Comparison of ENCODE assay signal across 8 mouse cellular contexts in the genomic region with DNA sequence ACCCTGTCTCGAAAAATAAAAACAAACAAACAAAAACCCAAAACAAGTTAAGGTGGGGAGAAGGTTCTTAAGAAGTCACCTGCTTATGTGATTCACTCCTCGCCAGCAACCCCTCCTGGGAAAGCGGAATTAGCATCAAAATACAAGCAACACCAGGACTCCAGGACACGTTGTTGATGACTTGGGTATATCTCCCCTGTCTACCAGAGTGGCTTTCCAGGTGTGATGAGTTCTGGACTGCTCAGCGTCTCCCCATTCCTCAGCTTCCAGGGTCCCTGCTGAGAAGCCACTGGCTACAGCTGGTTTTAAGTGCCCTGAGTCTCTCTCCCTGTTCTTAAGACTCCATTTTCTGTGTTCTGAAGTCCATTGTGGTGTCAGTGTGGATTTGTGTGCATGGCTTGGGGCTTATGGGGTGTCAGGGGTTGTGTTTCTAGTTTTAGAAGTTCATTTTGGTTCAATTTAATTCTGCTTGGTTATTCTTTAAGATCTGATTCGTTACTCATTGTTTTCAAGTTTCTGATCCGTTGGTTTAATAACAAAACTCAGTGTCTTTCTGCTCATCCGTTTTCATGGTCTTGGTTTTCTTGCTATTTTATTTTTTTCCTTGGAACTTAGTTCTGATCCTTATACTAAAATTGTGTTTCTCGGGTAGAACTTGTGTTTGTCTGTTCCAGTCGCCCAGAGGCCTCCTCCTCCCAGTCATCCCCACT. TPM values are rescaled to one million over a fixed set of nuclear protein-coding genes. Genes with fewer than 3 reads are reported as not detected.
DNase-seq lines count a peak whose midpoint lies in the region; ATAC-seq and TF ChIP-seq lines count a peak whose summit lies in the region.

No protein-coding gene starts in this region.

- no peaks in the 10 kb centered on the region for H3K27me3 ChIP-seq in forebrain, embryonic 10.5 days (ENCODE audit: poor library complexity, severe bottlenecking)
- H3K27me3 ChIP-seq in limb, embryonic 10.5 days (ENCODE audit: low read depth, poor library complexity, severe bottlenecking) = no peaks in the 10 kb centered on the region
- H3K27me3 ChIP-seq in neural tube, embryonic 15.5 days (replicated peaks) = no peaks in the 10 kb centered on the region

- no peaks in the 10 kb centered on the region for H3K9me3 ChIP-seq in forebrain, embryonic 10.5 days
- H3K9me3 ChIP-seq in limb, embryonic 10.5 days (replicated peaks) = no peaks in the 10 kb centered on the region
- H3K9me3 ChIP-seq in neural tube, embryonic 15.5 days (replicated peaks) = no peaks in the 10 kb centered on the region

- peak overlapping the region; percentile 24 for H3K9ac ChIP-seq in neural tube, embryonic 15.5 days (replicated peaks)

- peak overlapping the region; percentile 74; the same call in 1 of the 2 replicates for H3K27ac ChIP-seq in layer of hippocampus, adult 2 months
- H3K27ac ChIP-seq in forebrain, embryonic 10.5 days = peak overlapping the region; percentile 82
- H3K27ac ChIP-seq in limb, embryonic 10.5 days = peak overlapping the region; percentile 80
- peak overlapping the region; percentile 69 for H3K27ac ChIP-seq in neural tube, embryonic 15.5 days (replicated peaks)

- peak overlapping the region; percentile 49 for H3K4me3 ChIP-seq in layer of hippocampus, adult 2 months
- H3K4me3 ChIP-seq in forebrain, embryonic 10.5 days = peak overlapping the region; percentile 35
- H3K4me3 ChIP-seq in limb, embryonic 10.5 days = peak overlapping the region; percentile 30
- peak overlapping the region; percentile 32 for H3K4me3 ChIP-seq in neural tube, embryonic 15.5 days (replicated peaks)

- H3K4me2 ChIP-seq in neural tube, embryonic 15.5 days = peak overlapping the region; percentile 64

- no peak for DNase-seq in layer of hippocampus, adult 2 months (ENCODE audit: low spot score in 2 of 2)
- no peak for DNase-seq in layer of hippocampus, postnatal 25 days (ENCODE audit: extremely low spot score in 1 of 2, low spot score in 1 of 2)
- DNase-seq in forebrain, embryonic 10.5 days (ENCODE audit: extremely low spot score, low spot score) = no peak
- DNase-seq in limb, embryonic 10.5 days (ENCODE audit: low spot score) = no peak
- DNase-seq in left cerebral cortex, adult 11 months (ENCODE audit: low spot score) = no peak
- no peak for DNase-seq in spleen, postnatal 10 days (ENCODE audit: low spot score in 2 of 2)
- no peak for DNase-seq in testis, postnatal 10 days (ENCODE audit: low spot score)

- ATAC-seq in neural tube, embryonic 15.5 days (ENCODE audit: low FRiP score) = no peak

- 0 out of 2 replicates have a peak, but pooled peaks cover 2% of the 10 kb centered on the region for H3K36me3 ChIP-seq in forebrain, embryonic 10.5 days (replicated peaks)
- H3K36me3 ChIP-seq in limb, embryonic 10.5 days = peaks cover 2% of the 10 kb centered on the region
- H3K36me3 ChIP-seq in neural tube, embryonic 15.5 days = no peaks in the 10 kb centered on the region

- no peak for TF ChIP-seq CTCF in layer of hippocampus, adult 2 months (conservative IDR thresholded peaks at IDR 0.05)

- H3K4me1 ChIP-seq in forebrain, embryonic 10.5 days = peaks cover 40% of the 10 kb centered on the region
- peaks cover 25% of the 10 kb centered on the region for H3K4me1 ChIP-seq in limb, embryonic 10.5 days
- H3K4me1 ChIP-seq in neural tube, embryonic 15.5 days = peaks cover 16% of the 10 kb centered on the region

- WGBS in forebrain, embryonic 10.5 days = 69% methylated on average over 10 of the region's 10 CpGs
- 76% methylated on average over 10 of the region's 10 CpGs for WGBS in limb, embryonic 10.5 days
- 66% methylated on average over 10 of the region's 10 CpGs for WGBS in neural tube, embryonic 15.5 days

RNA-seq across cellular contexts. Expression of gene Snx9, which starts 7.7 kb away (rescaled TPM):
- 10 to 100 TPM; 15.6 to 16.1 TPM for total RNA-seq in layer of hippocampus, adult 2 months (2021)
- total RNA-seq in layer of hippocampus, postnatal 25 days (2021) = 10 to 100 TPM; 11.9 to 12.4 TPM
- polyA plus RNA-seq in forebrain, embryonic 10.5 days (2016; fragmentation: Nextera tagmentation; extraction: Ambion mirVana) = 12.9 and 14.8 TPM in 2 replicates
- 18.4 and 19.4 TPM in 2 replicates for polyA plus RNA-seq in limb, embryonic 10.5 days (2016; fragmentation: Nextera tagmentation; extraction: Ambion mirVana)
- 8.1 and 12.6 TPM in 2 replicates for polyA plus RNA-seq in neural tube, embryonic 15.5 days (2015; fragmentation: Nextera tagmentation; extraction: Ambion mirVana)
